Comparison of ENCODE assay signal across 8 mouse cellular contexts in genomic region chr3:96558159-96558558, GRCm38 (mm10). TPM values are rescaled to one million over a fixed set of nuclear protein-coding genes. Genes with fewer than 3 reads are reported as not detected.
DNase-seq lines count a peak whose midpoint lies in the region; TF ChIP-seq lines count a peak whose summit lies in the region.

No protein-coding gene starts in this region.

- DNase-seq in thymus, adult 2 months, result peak; percentile 47
- DNase-seq in thymus, postnatal 10 days (ENCODE audit: low spot score in 2 of 2), result no peak
- DNase-seq in forebrain, embryonic 10.5 days (ENCODE audit: extremely low spot score, low spot score), result peak; percentile 43
- DNase-seq in kidney, adult 2 months, result peak; percentile 63
- no peak for DNase-seq in gastrocnemius, adult 8-10 months (ENCODE audit: low spot score in 2 of 2)
- no peak for DNase-seq in left cerebral cortex, postnatal 4 days
- no peak for DNase-seq in right cerebral cortex, postnatal 25 days

- H3K4me3 ChIP-seq in thymus, adult 2 months (ENCODE audit: control insufficient read depth, insufficient read depth, low read length), result peak overlapping the region; percentile 94
- H3K4me3 ChIP-seq in forebrain, embryonic 10.5 days, result peak overlapping the region; percentile 69
- peak overlapping the region; percentile 72 for H3K4me3 ChIP-seq in kidney, adult 2 months (ENCODE audit: insufficient read depth, low read depth, low read length)
- H3K4me3 ChIP-seq in megakaryocyte, embryonic 14.5 days (replicated peaks), result peak overlapping the region; percentile 96

- 0% methylated on average over 17 of the region's 17 CpGs for WGBS in thymus, adult 2 months
- 2% methylated on average over 17 of the region's 17 CpGs for WGBS in forebrain, embryonic 10.5 days
- under 1% methylated on average over 17 of the region's 17 CpGs for WGBS in kidney, adult 2 months

- H3K27me3 ChIP-seq in thymus, adult 2 months (ENCODE audit: control insufficient read depth, insufficient read depth, low read length), result no peaks in the 10 kb centered on the region
- no peaks in the 10 kb centered on the region for H3K27me3 ChIP-seq in forebrain, embryonic 10.5 days (ENCODE audit: poor library complexity, severe bottlenecking)
- H3K27me3 ChIP-seq in kidney, adult 2 months (replicated peaks; ENCODE audit: control insufficient read depth, insufficient read depth, low read length), result no peaks in the 10 kb centered on the region
- H3K27me3 ChIP-seq in megakaryocyte, embryonic 14.5 days (replicated peaks), result no peaks in the 10 kb centered on the region

- TF ChIP-seq CTCF in thymus, adult 2 months (IDR thresholded peaks at IDR 0.05; ENCODE audit: borderline replicate concordance, control insufficient read depth, extremely low read depth, insufficient read depth, low read length, poor library complexity), result no peak
- TF ChIP-seq CTCF in kidney, adult 2 months (conservative IDR thresholded peaks at IDR 0.05; ENCODE audit: insufficient read depth, insufficient read length, low read depth, low read length), result no peak

- H3K36me3 ChIP-seq in thymus, adult 2 months (ENCODE audit: control insufficient read depth, insufficient read depth, low read length), result peaks cover 26% of the 10 kb centered on the region
- peaks cover 25% of the 10 kb centered on the region for H3K36me3 ChIP-seq in forebrain, embryonic 10.5 days (replicated peaks)
- H3K36me3 ChIP-seq in kidney, adult 2 months (ENCODE audit: control insufficient read depth, insufficient read depth, low read length), result peaks cover 28% of the 10 kb centered on the region
- peaks cover 40% of the 10 kb centered on the region for H3K36me3 ChIP-seq in megakaryocyte, embryonic 14.5 days (replicated peaks; ENCODE audit: low read length)

- peaks cover 46% of the 10 kb centered on the region for H3K4me1 ChIP-seq in thymus, adult 2 months (replicated peaks; ENCODE audit: control insufficient read depth, insufficient read depth, low read length)
- H3K4me1 ChIP-seq in forebrain, embryonic 10.5 days, result peaks cover 60% of the 10 kb centered on the region
- H3K4me1 ChIP-seq in kidney, adult 2 months (ENCODE audit: control insufficient read depth, insufficient read depth, low read length), result peaks cover 15% of the 10 kb centered on the region; the same call in 1 of the 2 replicates
- H3K4me1 ChIP-seq in megakaryocyte, embryonic 14.5 days, result peaks cover 56% of the 10 kb centered on the region

- intact Hi-C loops in left cerebral cortex, postnatal 4 days (cut with DNase I), result loop anchor here (1.0 kb wide), 1 partner anchor 18 kb away; the partner anchor contains the start of gene Gm16253

- peak overlapping the region; percentile 92 for H3K27ac ChIP-seq in thymus, adult 2 months (ENCODE audit: control insufficient read depth, insufficient read depth, low read length)
- peak overlapping the region; percentile 88 for H3K27ac ChIP-seq in forebrain, embryonic 10.5 days
- H3K27ac ChIP-seq in kidney, adult 2 months (ENCODE audit: insufficient read depth, low read depth, low read length), result peak overlapping the region; percentile 98

- H3K9me3 ChIP-seq in forebrain, embryonic 10.5 days, result no peaks in the 10 kb centered on the region
- no peaks in the 10 kb centered on the region for H3K9me3 ChIP-seq in megakaryocyte, embryonic 14.5 days

- TF ChIP-seq POLR2A in thymus, adult 2 months (IDR thresholded peaks at IDR 0.05; ENCODE audit: control insufficient read depth, extremely low read depth, insufficient read depth, low read length, poor library complexity), result no peak
- no peak for TF ChIP-seq POLR2A in kidney, adult 2 months (IDR thresholded peaks at IDR 0.05; ENCODE audit: low read depth, low read length)

RNA-seq across cellular contexts. Expression of gene Txnip, which starts 0.4 kb away (rescaled TPM):
- 587 and 719 TPM in 2 replicates for polyA plus RNA-seq in thymus, adult 2 months (2012; rRNA removed)
- 26.8 and 27.9 TPM in 2 replicates for polyA plus RNA-seq in forebrain, embryonic 10.5 days (2016; fragmentation: Nextera tagmentation; extraction: Ambion mirVana)
- 514 and 518 TPM in 2 replicates for polyA plus RNA-seq in kidney, adult 2 months (2012; rRNA removed)
- 4.1 and 22.7 TPM in 2 replicates for polyA plus RNA-seq in megakaryocyte, embryonic 14.5 days (2012; ENCODE audit: insufficient read depth, low replicate concordance)
- 100 to 1,000 TPM; 365 to 573 (median 474) TPM for total RNA-seq in gastrocnemius, adult 8-10 months (2022)
- total RNA-seq in left cerebral cortex, postnatal 4 days (2021), result 10 to 100 TPM; 65.2 to 69.2 TPM

RNA-seq across cellular contexts. Expression of gene Gm16253, which starts 18.6 kb away (rescaled TPM):
- not detected in 2 replicates for polyA plus RNA-seq in thymus, adult 2 months (2012; rRNA removed)
- 0.66 and 1.6 TPM in 2 replicates for polyA plus RNA-seq in forebrain, embryonic 10.5 days (2016; fragmentation: Nextera tagmentation; extraction: Ambion mirVana)
- 0.20 TPM in 1 of 2 replicates, not detected in the other for polyA plus RNA-seq in kidney, adult 2 months (2012; rRNA removed)
- 0.51 TPM in 1 of 2 replicates, not detected in the other for polyA plus RNA-seq in megakaryocyte, embryonic 14.5 days (2012; ENCODE audit: insufficient read depth, low replicate concordance)
- 1 to 10 TPM in 3 of 4 experiments, not detected in 1; 1.2 to 1.5 (median 1.2) TPM for total RNA-seq in gastrocnemius, adult 8-10 months (2022)
- not detected for total RNA-seq in left cerebral cortex, postnatal 4 days (2021)

RNA-seq across cellular contexts. Expression of gene Hfe2, which starts 33.2 kb away (rescaled TPM):
- polyA plus RNA-seq in thymus, adult 2 months (2012; rRNA removed), result 1.3 and 10.4 TPM in 2 replicates
- 1.6 and 1.8 TPM in 2 replicates for polyA plus RNA-seq in forebrain, embryonic 10.5 days (2016; fragmentation: Nextera tagmentation; extraction: Ambion mirVana)
- polyA plus RNA-seq in kidney, adult 2 months (2012; rRNA removed), result 0.23 and 3.9 TPM in 2 replicates
- polyA plus RNA-seq in megakaryocyte, embryonic 14.5 days (2012; ENCODE audit: insufficient read depth, low replicate concordance), result 21.2 and 30.0 TPM in 2 replicates
- total RNA-seq in gastrocnemius, adult 8-10 months (2022), result 100 to 1,000 TPM; 562 to 917 (median 709) TPM
- 1 to 10 TPM; 1.1 TPM for total RNA-seq in left cerebral cortex, postnatal 4 days (2021)

RNA-seq across cellular contexts. Expression of gene Polr3gl, which starts 35.8 kb away (rescaled TPM):
- 17.8 and 18.2 TPM in 2 replicates for polyA plus RNA-seq in thymus, adult 2 months (2012; rRNA removed)
- polyA plus RNA-seq in forebrain, embryonic 10.5 days (2016; fragmentation: Nextera tagmentation; extraction: Ambion mirVana), result 23.8 and 27.3 TPM in 2 replicates
- polyA plus RNA-seq in kidney, adult 2 months (2012; rRNA removed), result 14.5 and 15.3 TPM in 2 replicates
- 4.6 and 15.4 TPM in 2 replicates for polyA plus RNA-seq in megakaryocyte, embryonic 14.5 days (2012; ENCODE audit: insufficient read depth, low replicate concordance)
- total RNA-seq in gastrocnemius, adult 8-10 months (2022), result 10 to 100 TPM; 39.8 to 59.8 (median 51.8) TPM
- 10 to 100 TPM; 28.0 to 28.1 TPM for total RNA-seq in left cerebral cortex, postnatal 4 days (2021)

RNA-seq across cellular contexts. Expression of gene Ankrd34a, which starts 38.3 kb away (rescaled TPM):
- polyA plus RNA-seq in thymus, adult 2 months (2012; rRNA removed), result 0.18 and 0.49 TPM in 2 replicates
- 1.2 TPM in 2 replicates for polyA plus RNA-seq in forebrain, embryonic 10.5 days (2016; fragmentation: Nextera tagmentation; extraction: Ambion mirVana)
- 0.23 and 0.38 TPM in 2 replicates for polyA plus RNA-seq in kidney, adult 2 months (2012; rRNA removed)
- not detected in 2 replicates for polyA plus RNA-seq in megakaryocyte, embryonic 14.5 days (2012; ENCODE audit: insufficient read depth, low replicate concordance)
- 1 to 10 TPM in 2 of 4 experiments, under 1 TPM in 2; 0.64 to 1.6 (median 1.1) TPM for total RNA-seq in gastrocnemius, adult 8-10 months (2022)
- 10 to 100 TPM; 32.3 to 33.0 TPM for total RNA-seq in left cerebral cortex, postnatal 4 days (2021)

Comparison
In these comparisons a context has a peak if more than half of its experiments do, and no peak if none do; other contexts are left out.
1. DNase-seq: peak in thymus, adult 2 months (single experiment), forebrain, embryonic 10.5 days (single experiment) and kidney, adult 2 months (single experiment); none in thymus, postnatal 10 days (0 of 2), gastrocnemius, adult 8-10 months (0 of 2), left cerebral cortex, postnatal 4 days (single experiment) and right cerebral cortex, postnatal 25 days (single experiment).
2. RNA of gene Txnip, which starts 0.4 kb away (polyA plus RNA-seq): 587 to 719 TPM in thymus, adult 2 months and 514 to 518 TPM in kidney, adult 2 months; 26.8 to 27.9 TPM in forebrain, embryonic 10.5 days and 4.1 to 22.7 TPM in megakaryocyte, embryonic 14.5 days; every median in the first group is over 10 times any median in the second.
3. Peak in every context shown above with its lines, with median percentiles within 50 percentile points of each other: H3K27ac ChIP-seq and H3K4me3 ChIP-seq.